Mouse (Mus musculus) ES-Bruce4 (cell line): ENCODE measurements around the gene Manbal.

Source experiments
- CTCF ChIP-seq: IDR thresholded peaks from one replicate; pipeline ENCODE4 v1.8.1; 2011; ENCODE audit warnings: low read depth, low read length
- POLR2A ChIP-seq: IDR thresholded peaks from one replicate; pipeline ENCODE4 v1.8.1; 2011; ENCODE audit warnings: low read length; ENCODE audit not compliant: insufficient read depth

DNA sequence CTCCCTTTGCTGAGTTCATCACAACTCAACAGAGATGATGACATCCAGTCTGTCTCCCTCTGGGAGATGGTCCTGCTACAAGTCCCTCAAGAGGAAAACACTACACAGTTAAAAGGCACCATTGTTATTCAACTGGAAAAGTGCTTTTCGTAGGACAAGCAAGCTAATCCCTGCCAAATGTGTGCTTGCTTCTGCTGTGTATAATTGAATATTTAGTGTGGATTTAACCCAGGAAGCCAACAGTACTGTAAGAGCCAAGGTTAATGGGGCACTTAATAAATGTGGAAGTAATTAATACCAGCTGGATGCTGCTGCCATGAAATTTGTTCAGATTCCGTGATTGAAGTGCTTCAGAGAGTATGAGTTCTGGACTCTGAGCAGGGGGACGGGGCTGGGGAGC is 13.3 kb upstream of the Manbal start:
- TF ChIP-seq POLR2A (no peak), CTCF (no peak)
